Mouse (Mus musculus) lung, postnatal 0 days (tissue): ENCODE measurements around the gene Acoxl. TPM values are rescaled to one million over a fixed set of nuclear protein-coding genes. Genes with fewer than 3 reads are reported as not detected.

ENCODE experiments used
- ATAC-seq: fragments of 200-750 bp; cut with Nextera tagmentation; 2 replicates; pipeline ENCODE4 v1.8.0; 2017; ENCODE audit warnings: moderate library complexity
- DNase-seq: peaks from one replicate; pipeline ENCODE4 v3.0.0-alpha.2; 2016; ENCODE audit warnings: low spot score
- H3K27ac ChIP-seq: fragments of 300-500 bp; sonication (generic); 2 replicates; pipeline ENCODE4 v1.5.1; 2014; ENCODE audit warnings: antibody characterized with exemption, mild to moderate bottlenecking, low read length, mixed read lengths
- H3K27me3 ChIP-seq: fragments of 300-500 bp; sonication (generic); replicated peaks from 2 replicates; pipeline ENCODE4 v1.6.1; 2014; ENCODE audit warnings: low read length, mixed read lengths; ENCODE audit not compliant: insufficient read depth
- H3K36me3 ChIP-seq: fragments of 300-500 bp; sonication (generic); 2 replicates; pipeline ENCODE4 v1.6.1; 2014; ENCODE audit warnings: low read length, mixed read lengths; ENCODE audit not compliant: insufficient read depth
- H3K4me1 ChIP-seq: fragments of 300-500 bp; sonication (generic); 2 replicates; pipeline ENCODE4 v1.6.1; 2014; ENCODE audit warnings: antibody characterized with exemption, low read depth, low read length, mixed read lengths; ENCODE audit not compliant: insufficient read depth
- H3K4me2 ChIP-seq: fragments of 300-500 bp; sonication (generic); replicated peaks from 2 replicates; pipeline ENCODE4 v1.6.1; 2014; ENCODE audit warnings: low read depth, mild to moderate bottlenecking, low read length, moderate library complexity, mixed read lengths
- H3K4me3 ChIP-seq: fragments of 300-500 bp; sonication (generic); 2 replicates; pipeline ENCODE4 v1.5.1; 2014; ENCODE audit warnings: low read depth, low read length
- H3K9ac ChIP-seq: fragments of 300-500 bp; sonication (generic); replicated peaks from 2 replicates; pipeline ENCODE4 v1.6.1; 2014; ENCODE audit warnings: low read depth, mild to moderate bottlenecking
- H3K9me3 ChIP-seq: fragments of 300-500 bp; sonication (generic); 2 replicates; pipeline ENCODE4 v1.6.1; 2016; ENCODE audit warnings: low read length, mixed read lengths
- CTCF ChIP-seq: IDR thresholded peaks from 2 replicates; pipeline ENCODE4 v1.5.1; 2016; ENCODE audit warnings: antibody characterized with exemption, mild to moderate bottlenecking
- EP300 ChIP-seq: IDR thresholded peaks from 2 replicates; pipeline ENCODE4 v1.6.1; 2016; ENCODE audit warnings: antibody characterized with exemption, mild to moderate bottlenecking, control low read depth
- WGBS: fragments of 180-500 bp; shearing (Covaris S2); extraction: QIAGEN DNeasy Blood & Tissue Kit; methylation state at CpG from one replicate; pipeline ENCODE4 v1.1.7; 2014; 5-methylcytosine and 5-hydroxymethylcytosine counted together
- polyA plus RNA-seq: library from polyadenylated mRNA; unstranded; fragments of >200 nt; fragmentation: Nextera tagmentation; extraction: Ambion mirVana; gene quantifications from 2 replicates; pipeline ENCODE4 v1.2.1, GENCODE M21; 2015

Gene Acoxl
- polyA plus RNA-seq, 1 experiment from 2014 or later = 17.0 TPM

GRCm38 (mm10) chr2:127937079-127937478 lies 98.4 kb downstream of the Acoxl start:
- ATAC-seq = no peak
- 88% methylated on average over 3 of the region's 3 CpGs for WGBS
- H3K27me3 ChIP-seq = no peaks in the 10 kb centered on the region

GRCm38 (mm10) chr2:127939206-127939605 lies 100.5 kb downstream of the Acoxl start:
- Histone ChIP-seq H3K4me3 (no peak overlapping the region), H3K4me1 (no peaks in the 10 kb centered on the region), H3K27me3 (no peaks in the 10 kb centered on the region), H3K27ac (no peak overlapping the region), H3K36me3 (no peaks in the 10 kb centered on the region), H3K4me2 (no peak overlapping the region), H3K9ac (no peak overlapping the region), H3K9me3 (no peaks in the 10 kb centered on the region)
- no peak for TF ChIP-seq CTCF
- no peak for TF ChIP-seq EP300
- DNase-seq (no peak), ATAC-seq (no peak)
- WGBS = 80% methylated on average over 2 of the region's 2 CpGs

More at GRCm38 (mm10) chr2:127937079-127937478, 98.4 kb downstream of the Acoxl start:
- no peak overlapping the region for H3K4me2 ChIP-seq
- H3K27ac ChIP-seq = no peak overlapping the region
- TF ChIP-seq EP300 (no peak), CTCF (peak; percentile 42)
- no peak for DNase-seq
- no peaks in the 10 kb centered on the region for H3K36me3 ChIP-seq
- H3K4me3 ChIP-seq = no peak overlapping the region
- H3K9me3 ChIP-seq = no peaks in the 10 kb centered on the region
- H3K4me1 ChIP-seq = no peaks in the 10 kb centered on the region
- H3K9ac ChIP-seq = no peak overlapping the region

- Histone ChIP-seq H3K27me3 (no peaks in the 10 kb centered on the region), H3K4me1 (no peaks in the 10 kb centered on the region), H3K4me2 (no peak overlapping the region), H3K9me3 (no peaks in the 10 kb centered on the region), H3K27ac (no peak overlapping the region), H3K36me3 (no peaks in the 10 kb centered on the region), H3K4me3 (no peak overlapping the region), H3K9ac (no peak overlapping the region)
- TF ChIP-seq EP300 = no peak
- TF ChIP-seq CTCF = no peak
- WGBS = 40% methylated on average over 6 of the region's 6 CpGs
- no peak for ATAC-seq
- peak; percentile 5 for DNase-seq
Measured at GRCm38 (mm10) chr2:127960579-127960978, 121.9 kb downstream of the Acoxl start.

GRCm38 (mm10) chr2:127961154-127961553 lies 122.5 kb downstream of the Acoxl start:
- Histone ChIP-seq H3K9me3 (no peaks in the 10 kb centered on the region), H3K4me3 (no peak overlapping the region), H3K4me1 (no peaks in the 10 kb centered on the region), H3K27ac (no peak overlapping the region), H3K27me3 (no peaks in the 10 kb centered on the region), H3K9ac (no peak overlapping the region), H3K36me3 (no peaks in the 10 kb centered on the region), H3K4me2 (no peak overlapping the region)
- no peak for TF ChIP-seq CTCF
- TF ChIP-seq EP300 = no peak
- no peak for DNase-seq
- ATAC-seq = no peak
- WGBS = 16% methylated on average over 2 of the region's 2 CpGs

- H3K4me2 ChIP-seq = no peak overlapping the region
- peak; percentile 37 for DNase-seq
- WGBS = 38% methylated on average over 4 of the region's 4 CpGs
- H3K9me3 ChIP-seq = no peaks in the 10 kb centered on the region
- peak; percentile 75 for ATAC-seq
- no peak overlapping the region for H3K4me3 ChIP-seq
- TF ChIP-seq EP300 (no peak), CTCF (no peak)
- no peak overlapping the region for H3K9ac ChIP-seq
- H3K36me3 ChIP-seq = no peaks in the 10 kb centered on the region
- H3K27ac ChIP-seq = no peak overlapping the region
- H3K4me1 ChIP-seq = no peaks in the 10 kb centered on the region
- no peaks in the 10 kb centered on the region for H3K27me3 ChIP-seq
Measured at GRCm38 (mm10) chr2:127961802-127962433, 123.2 kb downstream of the Acoxl start.

GRCm38 (mm10) chr2:127968944-127969343 lies 130.3 kb downstream of the Acoxl start:
- Histone ChIP-seq H3K27ac (no peak overlapping the region), H3K27me3 (no peaks in the 10 kb centered on the region), H3K36me3 (no peaks in the 10 kb centered on the region), H3K4me3 (no peak overlapping the region), H3K4me1 (no peaks in the 10 kb centered on the region), H3K4me2 (no peak overlapping the region), H3K9me3 (no peaks in the 10 kb centered on the region), H3K9ac (no peak overlapping the region)
- 89% methylated on average over 2 of the region's 2 CpGs for WGBS
- ATAC-seq (no peak), DNase-seq (no peak)
- TF ChIP-seq EP300 = no peak
- TF ChIP-seq CTCF = no peak
